Mouse (Mus musculus) midbrain, embryonic 15.5 days (tissue): ENCODE measurements around the gene Prss23. TPM values are rescaled to one million over a fixed set of nuclear protein-coding genes. Genes with fewer than 3 reads are reported as not detected.

Experiments used
- ATAC-seq: fragments of 200-750 bp; cut with Nextera tagmentation; replicated peaks from 2 replicates; pipeline ENCODE4 v1.8.0; 2017; ENCODE audit warnings: moderate TSS enrichment
- H3K27ac ChIP-seq: fragments of 300-500 bp; sonication (generic); 2 replicates; pipeline ENCODE4 v1.5.1; 2015; ENCODE audit warnings: mild to moderate bottlenecking, inconsistent platforms
- H3K27me3 ChIP-seq: fragments of 300-500 bp; sonication (generic); replicated peaks from 2 replicates; pipeline ENCODE4 v1.6.1; 2015; ENCODE audit warnings: inconsistent platforms
- H3K36me3 ChIP-seq: fragments of 300-500 bp; sonication (generic); replicated peaks from 2 replicates; pipeline ENCODE4 v1.6.1; 2015; ENCODE audit warnings: inconsistent platforms
- H3K4me1 ChIP-seq: fragments of 300-500 bp; sonication (generic); 2 replicates; pipeline ENCODE4 v1.6.1; 2015; ENCODE audit warnings: inconsistent platforms
- H3K4me2 ChIP-seq: fragments of 300-500 bp; sonication (generic); 2 replicates; pipeline ENCODE4 v1.6.1; 2015; ENCODE audit warnings: inconsistent platforms, mild to moderate bottlenecking, moderate library complexity
- H3K4me3 ChIP-seq: fragments of 300-500 bp; sonication (generic); 2 replicates; pipeline ENCODE4 v1.5.1; 2015; ENCODE audit warnings: mild to moderate bottlenecking, inconsistent platforms
- H3K9ac ChIP-seq: fragments of 300-500 bp; sonication (generic); 2 replicates; pipeline ENCODE4 v1.6.1; 2015; ENCODE audit warnings: mild to moderate bottlenecking, inconsistent platforms
- H3K9me3 ChIP-seq: fragments of 300-500 bp; sonication (generic); 2 replicates; pipeline ENCODE4 v1.6.1; 2016; ENCODE audit warnings: inconsistent platforms
- WGBS: fragments of 180-500 bp; shearing (Covaris S2); methylation state at CpG from one replicate; pipeline ENCODE4 v1.1.7; 2015; ENCODE audit warnings: mixed read lengths; 5-methylcytosine and 5-hydroxymethylcytosine counted together
- polyA plus RNA-seq: library from polyadenylated mRNA; unstranded; fragments of >200 nt; fragmentation: Nextera tagmentation; extraction: Ambion mirVana; gene quantifications from 2 replicates; pipeline ENCODE4 v1.2.1, GENCODE M21; 2015

The Prss23 gene
- polyA plus RNA-seq, 1 experiment from 2014 or later: 12.0 TPM

DNA sequence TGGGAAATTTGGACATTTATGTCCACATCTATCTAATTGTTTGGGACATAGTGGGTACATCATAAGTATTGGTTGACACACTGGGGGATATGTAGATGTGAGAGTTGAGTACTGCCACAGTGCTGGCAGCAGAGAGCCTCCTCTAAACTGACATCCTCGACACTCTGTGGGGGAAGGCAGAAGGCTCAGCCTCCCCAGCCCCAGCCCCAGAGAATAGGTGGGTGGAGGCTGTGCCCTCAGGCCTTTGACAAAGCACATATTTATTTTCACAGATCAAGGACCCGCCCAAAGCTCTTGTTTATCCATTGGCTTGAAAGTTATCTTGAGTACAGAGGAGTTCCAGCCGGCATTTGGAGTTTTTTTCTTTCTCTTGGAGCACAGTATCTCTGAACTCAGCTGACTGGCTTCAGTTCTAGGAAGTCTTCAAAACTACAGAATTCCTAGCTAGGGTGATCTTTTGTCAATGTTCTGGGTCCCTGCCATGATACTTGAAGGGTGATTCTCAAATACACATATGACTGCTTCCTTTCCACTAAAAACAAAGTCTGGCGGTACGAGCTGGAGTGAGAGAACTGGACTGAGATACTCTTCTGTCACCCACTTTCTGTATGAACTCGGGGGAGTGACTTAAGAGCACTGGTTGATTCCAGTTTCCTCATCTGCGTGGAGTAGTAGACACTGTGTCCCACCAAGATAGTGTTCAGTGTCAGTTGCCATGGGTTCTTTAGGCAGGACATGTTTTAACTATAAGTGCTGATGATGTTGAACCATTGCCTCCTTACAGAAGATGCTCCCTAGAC lies 43.0 kb downstream of the Prss23 start:
- no peak overlapping the region for H3K4me3 ChIP-seq
- no peak overlapping the region for H3K4me2 ChIP-seq
- H3K36me3 ChIP-seq: no peaks in the 10 kb centered on the region
- no peaks in the 10 kb centered on the region for H3K27me3 ChIP-seq
- 75% methylated on average over 7 of the region's 7 CpGs for WGBS
- H3K4me1 ChIP-seq: no peaks in the 10 kb centered on the region
- H3K27ac ChIP-seq: no peak overlapping the region
- no peak for ATAC-seq
- H3K9me3 ChIP-seq: no peaks in the 10 kb centered on the region
- H3K9ac ChIP-seq: no peak overlapping the region

DNA sequence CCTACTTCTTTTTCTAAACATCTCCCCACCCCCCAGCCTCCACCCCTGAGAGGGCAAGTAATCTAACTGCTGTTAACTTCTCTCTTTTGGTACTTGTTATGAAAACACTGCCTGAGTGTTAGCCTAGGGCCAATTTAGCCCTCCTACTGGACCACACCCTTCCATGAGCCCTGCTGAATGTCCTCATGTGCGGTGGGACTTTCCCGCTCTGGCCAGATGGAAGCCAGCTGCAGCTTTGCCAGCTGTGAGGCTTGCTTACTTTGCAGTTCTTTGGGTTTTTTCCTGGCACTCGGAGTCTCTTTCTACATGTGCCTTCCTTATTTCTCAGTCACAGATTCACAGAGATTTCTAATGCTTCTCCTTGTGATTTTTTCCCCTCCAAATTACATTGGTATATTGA lies 45.3 kb downstream of the Prss23 start:
- no peak overlapping the region for H3K4me2 ChIP-seq
- ATAC-seq: no peak
- H3K4me1 ChIP-seq: no peaks in the 10 kb centered on the region
- 74% methylated on average over 3 of the region's 3 CpGs for WGBS
- H3K27me3 ChIP-seq: no peaks in the 10 kb centered on the region
- no peak overlapping the region for H3K9ac ChIP-seq
- H3K9me3 ChIP-seq: no peaks in the 10 kb centered on the region
- H3K4me3 ChIP-seq: no peak overlapping the region
- no peak overlapping the region for H3K27ac ChIP-seq
- H3K36me3 ChIP-seq: no peaks in the 10 kb centered on the region

- Histone ChIP-seq H3K27me3 (no peaks in the 10 kb centered on the region), H3K9me3 (no peaks in the 10 kb centered on the region), H3K27ac (no peak overlapping the region), H3K9ac (no peak overlapping the region), H3K4me1 (no peaks in the 10 kb centered on the region), H3K4me3 (no peak overlapping the region), H3K36me3 (no peaks in the 10 kb centered on the region), H3K4me2 (no peak overlapping the region)
- 87% methylated on average over 2 of the region's 2 CpGs for WGBS
- ATAC-seq: 0 out of 2 replicates have a peak, but pooled peaks have one; percentile 34
Observed at GRCm38 (mm10) chr7:89478490-89478889, 48.5 kb downstream of the Prss23 start.

DNA sequence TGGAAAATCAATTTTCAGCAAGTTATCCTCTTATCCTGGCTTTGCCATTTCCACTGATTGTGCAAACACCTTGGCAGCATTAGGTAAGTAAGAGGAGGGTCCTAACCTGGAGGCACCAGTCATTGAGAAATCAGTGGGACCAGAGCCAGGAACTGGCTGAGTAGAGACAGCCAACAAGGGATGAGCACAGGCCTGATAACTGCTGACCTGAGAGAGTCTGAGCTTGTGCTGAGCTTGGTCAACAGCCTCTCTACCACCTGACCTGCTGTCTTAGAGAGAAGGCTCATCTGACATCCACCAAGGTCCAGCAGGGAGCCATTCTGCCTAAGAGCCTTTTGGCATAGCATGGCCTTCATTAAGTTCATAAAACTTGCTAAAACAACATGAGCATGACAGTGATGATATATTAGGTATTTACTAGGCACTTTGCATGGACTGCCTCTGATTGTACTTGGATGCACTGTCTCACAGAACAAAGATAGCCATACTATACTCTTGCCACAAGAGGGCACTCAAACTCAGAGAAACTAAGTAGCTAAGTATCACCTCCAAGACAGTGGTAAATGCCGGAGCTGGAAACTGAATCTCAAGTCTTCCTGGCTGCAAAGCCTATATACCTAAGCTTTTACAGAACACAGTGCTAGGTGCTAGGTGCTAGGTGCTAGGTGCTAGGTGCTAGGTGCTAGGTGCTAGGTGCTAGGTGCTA lies 49.5 kb downstream of the Prss23 start:
- H3K4me1 ChIP-seq: no peaks in the 10 kb centered on the region
- no peaks in the 10 kb centered on the region for H3K36me3 ChIP-seq
- no peaks in the 10 kb centered on the region for H3K27me3 ChIP-seq
- no peak overlapping the region for H3K4me2 ChIP-seq
- H3K27ac ChIP-seq: no peak overlapping the region
- no peaks in the 10 kb centered on the region for H3K9me3 ChIP-seq
- H3K4me3 ChIP-seq: no peak overlapping the region
- 10% methylated on average over 1 of the region's 1 CpGs for WGBS
- no peak overlapping the region for H3K9ac ChIP-seq
- ATAC-seq: peak; percentile 91

DNA sequence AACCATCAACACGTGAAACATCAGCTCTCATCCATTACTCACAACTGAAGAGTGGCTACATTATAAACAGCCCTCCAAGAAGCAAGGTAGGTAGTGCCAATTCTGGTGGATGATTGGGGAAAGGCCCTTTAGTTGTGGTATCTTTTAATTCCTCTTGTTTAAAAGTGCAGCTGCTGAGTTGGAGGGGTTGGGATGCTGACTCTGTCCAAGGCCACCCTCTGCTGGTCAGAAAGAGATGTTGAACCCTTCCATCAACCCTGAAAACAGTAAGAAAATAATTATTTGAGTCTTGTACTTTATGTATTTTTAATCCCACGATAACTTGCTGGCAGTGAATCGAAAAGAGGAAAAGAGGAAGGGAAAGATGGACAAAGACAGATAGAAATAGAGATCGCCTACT lies 53.5 kb downstream of the Prss23 start:
- WGBS: 62% methylated on average over 4 of the region's 4 CpGs
- no peaks in the 10 kb centered on the region for H3K36me3 ChIP-seq
- no peaks in the 10 kb centered on the region for H3K27me3 ChIP-seq
- no peaks in the 10 kb centered on the region for H3K9me3 ChIP-seq
- no peak overlapping the region for H3K4me3 ChIP-seq
- no peak overlapping the region for H3K27ac ChIP-seq
- H3K4me2 ChIP-seq: no peak overlapping the region
- H3K9ac ChIP-seq: no peak overlapping the region
- no peak for ATAC-seq
- H3K4me1 ChIP-seq: no peaks in the 10 kb centered on the region

DNA sequence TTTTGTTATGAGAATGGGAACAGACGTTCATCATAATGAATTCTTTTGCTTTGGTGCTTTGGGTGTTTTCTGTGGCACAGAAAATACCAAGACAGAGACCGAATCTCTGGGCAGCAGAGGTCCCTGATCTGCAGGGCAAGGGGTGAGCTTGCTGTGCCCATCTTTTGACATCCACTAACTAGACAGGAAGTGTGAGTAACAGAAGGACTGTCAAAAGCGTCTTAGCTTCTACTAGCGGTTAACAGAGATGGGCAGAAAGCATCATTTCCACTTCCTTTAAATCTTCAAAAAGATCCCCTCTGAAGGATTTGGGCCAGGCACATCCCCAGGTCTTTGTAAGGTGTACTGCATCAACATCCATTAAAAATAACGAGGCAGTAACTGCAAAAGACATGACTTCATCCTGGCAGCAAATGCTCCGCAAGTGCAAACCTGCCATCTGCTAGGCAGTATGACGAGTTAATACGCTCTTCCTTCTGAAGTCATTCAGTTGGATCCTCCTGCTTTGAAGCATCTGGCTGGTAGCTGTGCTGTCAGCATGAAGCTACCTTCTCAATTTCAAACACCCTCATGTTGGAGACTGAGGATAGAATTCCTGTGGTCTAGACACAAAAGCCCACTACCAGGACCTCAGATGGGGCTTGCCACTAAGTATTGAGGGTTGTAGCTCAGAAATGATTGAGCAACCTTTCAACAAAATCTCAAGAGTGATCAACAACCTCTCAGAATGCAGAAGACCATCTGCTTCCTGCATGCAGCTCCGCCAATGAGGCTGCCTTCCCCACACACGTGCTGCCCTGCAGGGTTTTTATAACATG lies 63.0 kb downstream of the Prss23 start:
- Histone ChIP-seq H3K27ac (no peak overlapping the region), H3K4me1 (no peaks in the 10 kb centered on the region), H3K4me3 (no peak overlapping the region), H3K9me3 (no peaks in the 10 kb centered on the region), H3K36me3 (no peaks in the 10 kb centered on the region), H3K27me3 (no peaks in the 10 kb centered on the region), H3K9ac (no peak overlapping the region), H3K4me2 (no peak overlapping the region)
- peak; percentile 88 for ATAC-seq
- 59% methylated on average over 10 of the region's 10 CpGs for WGBS

DNA sequence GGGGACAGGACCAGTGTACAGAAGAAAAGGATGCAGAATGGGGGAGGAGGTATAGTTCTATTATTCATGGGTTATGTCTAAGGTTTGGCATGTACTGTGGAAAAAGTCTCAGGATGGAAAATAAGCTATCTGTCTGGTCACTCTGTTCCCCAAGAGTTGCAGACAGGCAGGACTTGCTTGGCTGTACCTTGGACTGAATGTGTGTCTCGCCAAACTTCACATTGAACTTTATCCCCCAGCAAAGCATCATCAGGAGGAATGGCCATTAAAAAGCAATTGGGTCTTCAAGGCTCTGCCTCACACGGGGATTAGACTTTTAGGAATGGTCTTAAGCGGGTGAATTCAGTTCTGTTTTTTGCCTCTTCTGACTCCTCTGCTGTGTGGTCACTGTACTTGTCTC lies 63.7 kb downstream of the Prss23 start:
- no peaks in the 10 kb centered on the region for H3K27me3 ChIP-seq
- H3K4me2 ChIP-seq: no peak overlapping the region
- H3K4me1 ChIP-seq: no peaks in the 10 kb centered on the region
- no peaks in the 10 kb centered on the region for H3K36me3 ChIP-seq
- H3K4me3 ChIP-seq: no peak overlapping the region
- no peak overlapping the region for H3K9ac ChIP-seq
- no peak for ATAC-seq
- WGBS: 78% methylated on average over 3 of the region's 3 CpGs
- no peak overlapping the region for H3K27ac ChIP-seq
- no peaks in the 10 kb centered on the region for H3K9me3 ChIP-seq

DNA sequence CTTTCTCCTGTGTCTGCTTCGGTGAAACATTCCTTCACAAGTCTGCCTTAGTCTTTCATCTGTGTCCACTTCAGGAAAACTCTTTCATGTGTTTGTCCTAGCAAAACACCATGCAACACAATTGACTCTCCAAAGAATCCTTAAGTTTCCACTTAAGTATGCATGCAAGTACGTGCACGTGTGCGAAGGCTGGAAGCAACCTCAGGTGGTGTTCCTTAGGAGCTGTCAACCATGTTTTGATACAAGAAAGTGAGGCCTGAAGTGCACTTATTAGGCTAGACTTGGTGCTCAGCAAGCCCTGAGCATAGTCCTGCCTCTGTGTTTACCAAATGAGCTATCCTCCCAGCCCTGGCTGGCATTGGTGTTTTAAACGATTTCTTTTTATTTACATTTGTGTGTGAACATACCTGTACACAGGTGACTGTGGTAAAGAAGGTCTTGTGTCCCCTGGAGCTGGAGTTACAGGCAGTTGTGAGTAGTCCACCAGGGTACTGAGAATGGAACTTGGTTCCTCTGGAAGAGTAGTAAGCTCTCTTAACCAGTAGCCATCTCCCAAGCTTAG lies 64.3 kb downstream of the Prss23 start:
- Histone ChIP-seq H3K4me1 (no peaks in the 10 kb centered on the region), H3K36me3 (no peaks in the 10 kb centered on the region), H3K9ac (no peak overlapping the region), H3K27me3 (no peaks in the 10 kb centered on the region), H3K27ac (no peak overlapping the region), H3K4me2 (no peak overlapping the region), H3K4me3 (no peak overlapping the region), H3K9me3 (no peaks in the 10 kb centered on the region)
- no peak for ATAC-seq
- WGBS: 90% methylated on average over 5 of the region's 5 CpGs

- Histone ChIP-seq H3K4me1 (no peaks in the 10 kb centered on the region), H3K27me3 (no peaks in the 10 kb centered on the region), H3K27ac (no peak overlapping the region), H3K9ac (no peak overlapping the region), H3K4me3 (no peak overlapping the region), H3K9me3 (no peaks in the 10 kb centered on the region), H3K4me2 (no peak overlapping the region), H3K36me3 (no peaks in the 10 kb centered on the region)
- WGBS: 56% methylated on average over 3 of the region's 3 CpGs
- ATAC-seq: no peak
Observed at GRCm38 (mm10) chr7:89461351-89461750, 65.6 kb downstream of the Prss23 start.

- no peak overlapping the region for H3K4me2 ChIP-seq
- no peaks in the 10 kb centered on the region for H3K4me1 ChIP-seq
- no peaks in the 10 kb centered on the region for H3K27me3 ChIP-seq
- ATAC-seq: no peak
- no peaks in the 10 kb centered on the region for H3K36me3 ChIP-seq
- no peak overlapping the region for H3K4me3 ChIP-seq
- H3K9me3 ChIP-seq: no peaks in the 10 kb centered on the region
- H3K9ac ChIP-seq: no peak overlapping the region
- no peak overlapping the region for H3K27ac ChIP-seq
Observed at GRCm38 (mm10) chr7:89460911-89461310, 66.1 kb downstream of the Prss23 start.

- ATAC-seq: no peak
- Histone ChIP-seq H3K4me2 (no peak overlapping the region), H3K27me3 (no peaks in the 10 kb centered on the region), H3K4me1 (no peaks in the 10 kb centered on the region), H3K36me3 (no peaks in the 10 kb centered on the region), H3K4me3 (no peak overlapping the region), H3K27ac (no peak overlapping the region), H3K9ac (no peak overlapping the region), H3K9me3 (no peaks in the 10 kb centered on the region)
- WGBS: 86% methylated on average over 2 of the region's 2 CpGs
Observed at GRCm38 (mm10) chr7:89459691-89460090, 67.3 kb downstream of the Prss23 start.
